Mouse (Mus musculus) layer of hippocampus, adult 9-10 months (tissue): ENCODE data around the gene 1700012B07Rik.

Experiments
- DNase-seq: peaks from one replicate; pipeline ENCODE4 v3.0.0; 2022; ENCODE audit warnings: low spot score

The 1700012B07Rik gene

DNA sequence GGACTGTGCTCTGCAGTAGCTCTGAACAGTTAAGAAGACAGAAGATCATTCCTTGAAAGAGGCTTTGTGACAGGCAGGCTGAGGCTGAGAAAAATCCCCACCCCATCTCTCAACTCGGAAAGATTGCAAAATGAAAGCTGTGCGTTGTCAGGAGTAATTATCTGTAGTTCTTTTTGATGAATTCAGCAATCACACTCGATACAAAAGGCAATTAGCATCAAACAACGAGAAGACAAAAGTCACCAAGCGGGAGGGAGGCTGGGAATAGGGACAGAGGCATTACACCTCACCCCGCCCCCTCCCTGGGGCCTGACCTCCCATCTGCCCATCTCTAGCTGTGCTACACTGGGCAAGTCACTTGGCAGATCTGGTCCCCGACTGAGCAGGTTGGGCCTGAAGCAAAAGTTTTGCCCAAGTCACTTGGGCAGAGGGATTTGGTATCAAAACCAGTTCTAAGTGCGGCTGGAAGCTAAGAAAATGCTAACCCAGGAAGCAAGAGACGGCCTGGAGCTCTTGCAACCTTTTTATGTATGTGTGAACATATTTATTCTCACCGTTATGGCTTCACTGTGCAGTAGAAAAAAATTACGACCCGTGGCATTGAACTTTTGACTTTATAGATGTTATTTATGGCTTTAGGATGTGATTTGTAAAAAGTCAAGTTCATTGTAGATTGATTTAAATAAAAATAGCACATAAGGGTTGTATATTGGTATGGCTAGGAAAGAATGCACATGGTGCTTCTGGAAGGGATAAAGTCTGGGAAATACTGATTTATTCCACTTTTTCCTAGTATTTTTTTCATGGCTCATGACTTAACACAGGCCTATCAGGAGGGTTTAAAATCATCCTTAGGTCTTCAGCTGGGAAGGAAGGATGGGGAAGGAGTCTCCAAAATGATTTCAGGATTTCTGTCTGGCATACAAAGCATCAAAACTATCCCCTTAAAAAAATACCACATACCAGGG is 75.9 kb downstream of the 1700012B07Rik start:
- DNase-seq = no peak

DNA sequence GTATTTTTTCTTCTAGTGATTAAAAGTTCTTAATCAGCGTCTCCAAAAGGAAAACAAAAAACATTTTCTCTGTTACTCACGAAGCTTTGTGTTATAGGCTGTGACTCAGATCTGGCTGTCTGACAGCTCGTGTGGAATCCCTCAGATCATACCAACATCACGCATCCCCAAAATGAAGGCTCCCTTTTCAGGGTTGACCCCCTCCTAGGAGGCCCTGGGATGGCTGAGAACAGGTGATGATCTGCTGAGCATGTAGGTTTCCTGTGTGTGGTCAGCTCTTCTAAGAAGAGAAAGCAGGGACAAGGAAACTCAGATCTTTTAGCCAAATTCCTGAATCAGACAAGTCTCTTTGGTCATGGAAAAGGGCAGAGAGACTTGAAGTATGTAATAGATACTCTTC is 82.6 kb downstream of the 1700012B07Rik start:
- DNase-seq = no peak

DNA sequence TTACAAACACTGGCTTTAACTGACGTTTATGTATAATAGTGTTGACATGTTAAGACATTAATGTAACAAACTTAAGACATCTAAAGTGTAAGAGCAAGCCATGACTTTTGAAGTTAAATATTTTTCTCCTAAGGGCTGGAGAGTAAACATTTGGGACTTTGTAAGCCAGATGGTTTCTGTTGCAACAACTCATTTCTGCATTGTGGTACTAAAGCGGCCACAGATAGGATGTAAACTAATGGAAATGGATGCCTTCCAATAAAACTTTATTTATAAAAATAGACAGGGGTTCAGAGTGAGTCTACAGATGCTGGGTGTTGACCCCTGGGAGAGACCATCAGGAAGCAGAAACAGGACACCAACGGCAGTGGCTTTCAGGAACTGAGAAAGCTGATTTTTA is 89.9 kb downstream of the 1700012B07Rik start:
- DNase-seq = no peak
